In the genomic region with DNA sequence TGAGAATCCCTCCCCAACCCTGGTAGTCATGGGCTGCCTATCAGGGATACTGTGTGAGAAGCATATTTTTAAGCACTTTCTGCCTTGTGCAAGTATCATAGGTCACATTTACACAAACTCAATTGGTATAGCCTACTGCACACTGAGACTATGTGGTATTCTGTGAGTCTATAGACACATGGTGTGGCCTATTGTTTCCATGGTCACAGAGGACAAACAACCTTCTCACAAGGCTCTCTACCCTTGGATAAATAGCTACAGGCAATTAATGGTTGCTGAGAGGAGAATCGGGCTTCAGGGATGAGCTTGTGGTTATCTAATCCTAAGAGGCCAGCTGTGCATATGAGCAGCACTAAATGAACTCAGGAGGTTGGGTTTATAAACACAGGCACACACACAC, we compare ENCODE assay signal across 18 mouse cellular contexts.
"Had no signal": no experiment of that assay in that cellular context is flagged by ENCODE, and none has a peak within 500 bp of the region (broad histone marks: within the 10 kb centered on the region; RNA-seq: fewer than 3 reads in every experiment).

No protein-coding gene starts in this region.

- DNase-seq: kidney, adult 18-20 months; kidney, adult 9 months; kidney, postnatal 25 days; layer of hippocampus, adult 9-11 months; lung, adult 2 months; lung, postnatal 14 days; lung, postnatal 4 days; midbrain, embryonic 14.5 days; right cerebral cortex, postnatal 25 days; thymus, adult 18-20 months; thymus, postnatal 4 days had no signal

- H3K36me3 ChIP-seq: limb, embryonic 10.5 days; limb, embryonic 13.5 days had no signal

- H3K9me3 ChIP-seq: limb, embryonic 10.5 days; limb, embryonic 13.5 days had no signal

- H3K4me2 ChIP-seq: limb, embryonic 13.5 days; midbrain, embryonic 11.5 days had no signal

- H3K4me3 ChIP-seq: layer of hippocampus, adult 2 months; limb, embryonic 10.5 days; limb, embryonic 13.5 days had no signal

- ATAC-seq: inflammation-experienced regulatory T-cells, adult 6 months had no signal

- H3K9ac ChIP-seq: limb, embryonic 13.5 days; liver, embryonic 14.5 days had no signal

- H3K27ac ChIP-seq: kidney, postnatal 0 days; layer of hippocampus, adult 2 months; limb, embryonic 10.5 days; limb, embryonic 13.5 days; liver, embryonic 14.5 days had no signal

- H3K4me1 ChIP-seq: limb, embryonic 10.5 days had no signal

- H3K27me3 ChIP-seq: limb, embryonic 13.5 days had no signal
